Mouse (Mus musculus) small intestine, adult 10 weeks (tissue): ENCODE data around the gene Slc35f2. TPM values are rescaled to one million over a fixed set of nuclear protein-coding genes. Genes with fewer than 3 reads are reported as not detected.

Experiments used
- polyA plus RNA-seq: library from polyadenylated mRNA; stranded (reverse); fragments of 350-450 nt; fragmentation: Illumina TruSeq; extraction: RNeasy Lipid Tissue Mini Kit (QIAGEN cat#74804); gene quantifications from one replicate; pipeline ENCODE4 v1.2.3, GENCODE M21; 2014; ENCODE audit warnings: low replicate concordance

Gene Slc35f2
- 45.6 TPM for polyA plus RNA-seq

GRCm38 (mm10) chr9:53771344-53772021 lies at the start of gene Slc35f2:
Gene Slc35f2 (plus strand): TSS chr9:53771538.

GRCm38 (mm10) chr9:53849864-53850263 lies 78.5 kb downstream of the Slc35f2 start, which contains the start of gene Sln:
Gene Sln (plus strand): TSS chr9:53850164.

Other genes starting within 250 kb of the Slc35f2 start
- 5.1 TPM for gene Atm, start 234.8 kb upstream of the Slc35f2 start, polyA plus RNA-seq
- 17.1 TPM for gene Npat, start 234.5 kb upstream of the Slc35f2 start, polyA plus RNA-seq
- 144 TPM for gene Acat1, start 161.2 kb upstream of the Slc35f2 start, polyA plus RNA-seq
- 52.2 TPM for gene Cul5, start 101.5 kb upstream of the Slc35f2 start, polyA plus RNA-seq
- gene Rab39, start 65.3 kb upstream of the Slc35f2 start, polyA plus RNA-seq: 1.7 TPM
- gene Sln, start 78.6 kb downstream of the Slc35f2 start, polyA plus RNA-seq: not detected
- gene Elmod1, start 203.8 kb downstream of the Slc35f2 start, polyA plus RNA-seq: 0.48 TPM